Mouse (Mus musculus) midbrain, embryonic 11.5 days (tissue): ENCODE measurements around the gene Mnd1. TPM values are rescaled to one million over a fixed set of nuclear protein-coding genes. Genes with fewer than 3 reads are reported as not detected.

Experiments used
- ATAC-seq: fragments of 200-750 bp; cut with Nextera tagmentation; 2 replicates; pipeline ENCODE4 v1.8.0; 2017; ENCODE audit warnings: moderate TSS enrichment, moderate library complexity; ENCODE audit not compliant: low FRiP score
- DNase-seq: peaks from one replicate; pipeline ENCODE4 v3.0.0; 2015; ENCODE audit warnings: low spot score; ENCODE audit errors: missing footprints
- H3K27ac ChIP-seq: fragments of 300-500 bp; sonication (generic); 2 replicates; pipeline ENCODE4 v1.5.1; 2014; ENCODE audit warnings: low read depth, low read length
- H3K27me3 ChIP-seq: fragments of 300-500 bp; sonication (generic); 2 replicates; pipeline ENCODE4 v1.6.1; 2014; ENCODE audit warnings: mild to moderate bottlenecking, low read length, moderate library complexity, mixed read lengths; ENCODE audit not compliant: control insufficient read depth, insufficient read depth
- H3K36me3 ChIP-seq: fragments of 300-500 bp; sonication (generic); 2 replicates; pipeline ENCODE4 v1.6.1; 2014; ENCODE audit warnings: mild to moderate bottlenecking, low read length, moderate library complexity, mixed read lengths; ENCODE audit not compliant: control insufficient read depth, insufficient read depth
- H3K4me1 ChIP-seq: fragments of 300-500 bp; sonication (generic); 2 replicates; pipeline ENCODE4 v1.6.1; 2014; ENCODE audit warnings: low read length; ENCODE audit not compliant: control insufficient read depth, insufficient read depth
- H3K4me2 ChIP-seq: fragments of 300-500 bp; sonication (generic); 2 replicates; pipeline ENCODE4 v1.6.1; 2014; ENCODE audit warnings: mild to moderate bottlenecking, moderate library complexity
- H3K4me3 ChIP-seq: fragments of 300-500 bp; sonication (generic); 2 replicates; pipeline ENCODE4 v1.5.1; 2014; ENCODE audit warnings: low read depth, low read length
- H3K9ac ChIP-seq: fragments of 300-500 bp; sonication (generic); 2 replicates; pipeline ENCODE4 v1.6.1; 2014; ENCODE audit warnings: low read length
- H3K9me3 ChIP-seq: fragments of 300-500 bp; sonication (generic); 2 replicates; pipeline ENCODE4 v1.6.1; 2016; ENCODE audit warnings: low read length; ENCODE audit not compliant: control insufficient read depth
- WGBS: fragments of 180-500 bp; shearing (Covaris S2); extraction: QIAGEN DNeasy Blood & Tissue Kit; methylation state at CpG from one replicate; pipeline ENCODE4 v1.1.7; 2014; 5-methylcytosine and 5-hydroxymethylcytosine counted together
- polyA plus RNA-seq: library from polyadenylated mRNA; unstranded; fragments of >200 nt; fragmentation: Nextera tagmentation; extraction: Ambion mirVana; gene quantifications from 2 replicates; pipeline ENCODE4 v1.2.1, GENCODE M21; 2014

Gene Mnd1
- polyA plus RNA-seq, 1 experiment from 2014 or later, result 10.8 TPM

DNA sequence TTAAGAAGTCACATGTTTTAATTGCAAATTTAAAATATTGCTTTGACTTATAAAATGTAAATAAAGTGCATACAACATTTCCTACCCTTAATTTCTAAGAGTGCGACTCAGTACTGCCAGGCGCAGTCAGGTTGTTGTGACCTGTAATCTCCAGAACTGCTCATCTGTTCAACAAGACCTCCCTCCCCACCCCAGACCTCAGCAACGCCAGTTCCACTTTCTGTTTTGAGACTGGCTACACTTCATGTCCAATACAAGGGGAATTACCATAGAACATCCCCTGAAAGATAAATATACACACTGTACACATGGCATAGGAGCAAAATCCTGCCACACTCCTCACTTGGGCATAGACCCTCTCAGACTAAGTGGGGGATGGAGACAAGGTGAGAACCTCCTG lies 28.9 kb downstream of the Mnd1 start:
- no peak overlapping the region for H3K4me2 ChIP-seq
- no peaks in the 10 kb centered on the region for H3K27me3 ChIP-seq
- DNase-seq (no peak), ATAC-seq (no peak)
- no peaks in the 10 kb centered on the region for H3K4me1 ChIP-seq
- no peak overlapping the region for H3K27ac ChIP-seq
- H3K36me3 ChIP-seq, result no peaks in the 10 kb centered on the region
- H3K4me3 ChIP-seq, result no peak overlapping the region
- H3K9me3 ChIP-seq, result no peaks in the 10 kb centered on the region
- H3K9ac ChIP-seq, result no peak overlapping the region
- WGBS, result 87% methylated on average over 3 of the region's 3 CpGs

DNA sequence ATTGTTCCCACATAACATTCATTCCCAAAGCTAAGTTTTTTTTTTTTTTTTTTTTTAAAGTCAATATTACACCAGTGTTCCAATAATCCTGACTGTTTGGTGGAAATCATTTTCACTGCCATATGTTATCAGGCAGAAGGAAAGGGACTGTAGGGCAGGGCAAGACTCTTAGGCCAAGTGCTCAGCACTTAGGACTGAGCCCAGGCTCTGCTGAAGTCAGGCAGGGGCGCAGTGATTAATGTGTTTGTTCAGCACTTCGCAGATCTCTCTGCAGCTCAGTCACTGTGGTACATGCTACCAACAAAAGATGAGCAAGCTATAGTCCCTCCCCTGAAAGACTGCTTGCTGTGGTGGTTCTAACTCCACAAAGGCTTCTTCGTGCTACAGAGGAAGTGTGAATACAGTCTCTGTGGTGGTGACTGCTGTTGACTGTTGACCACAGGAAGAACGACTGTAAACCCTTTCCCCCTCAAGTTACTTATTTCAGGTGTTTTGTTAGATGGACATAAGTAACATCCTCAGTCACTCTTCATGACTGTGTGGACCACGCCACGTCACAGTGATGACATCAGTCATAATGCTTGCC lies 29.8 kb downstream of the Mnd1 start:
- 73% methylated on average over 6 of the region's 6 CpGs for WGBS

DNA sequence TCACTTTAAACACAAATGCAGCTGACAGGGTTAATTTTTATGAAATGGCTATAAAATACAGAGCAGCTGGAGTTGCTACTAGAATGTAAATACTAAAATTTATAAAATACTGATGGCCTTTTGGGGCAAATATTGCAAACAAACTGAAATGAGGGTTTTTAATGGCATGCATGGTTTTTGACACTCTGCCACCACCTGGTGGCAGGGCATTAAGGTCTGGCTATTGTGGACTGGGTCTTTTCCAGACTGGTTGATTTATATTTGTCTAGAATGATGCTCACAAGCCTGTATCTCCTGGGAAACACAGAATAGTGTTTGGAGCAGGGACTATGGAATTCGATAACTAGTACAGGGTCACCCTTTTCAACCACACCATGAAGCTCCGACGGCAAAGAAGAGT lies 32.1 kb downstream of the Mnd1 start:
- 85% methylated on average over 3 of the region's 3 CpGs for WGBS
- H3K9ac ChIP-seq, result no peak overlapping the region
- H3K9me3 ChIP-seq, result no peaks in the 10 kb centered on the region
- no peak overlapping the region for H3K27ac ChIP-seq
- no peaks in the 10 kb centered on the region for H3K27me3 ChIP-seq
- DNase-seq (no peak), ATAC-seq (no peak)
- H3K4me2 ChIP-seq, result no peak overlapping the region
- H3K36me3 ChIP-seq, result no peaks in the 10 kb centered on the region
- H3K4me1 ChIP-seq, result no peaks in the 10 kb centered on the region
- H3K4me3 ChIP-seq, result no peak overlapping the region

More for the DNA sequence above, 29.8 kb downstream of the Mnd1 start:
- Histone ChIP-seq H3K9me3 (no peaks in the 10 kb centered on the region), H3K27me3 (no peaks in the 10 kb centered on the region), H3K9ac (no peak overlapping the region), H3K4me3 (no peak overlapping the region), H3K36me3 (no peaks in the 10 kb centered on the region), H3K27ac (no peak overlapping the region), H3K4me1 (no peaks in the 10 kb centered on the region), H3K4me2 (no peak overlapping the region)
- DNase-seq, result no peak
- no peak for ATAC-seq

- ATAC-seq, result no peak
- DNase-seq, result no peak
- H3K4me1 ChIP-seq, result no peaks in the 10 kb centered on the region
- no peak overlapping the region for H3K4me2 ChIP-seq
- no peaks in the 10 kb centered on the region for H3K27me3 ChIP-seq
- H3K4me3 ChIP-seq, result no peak overlapping the region
- no peaks in the 10 kb centered on the region for H3K9me3 ChIP-seq
- H3K9ac ChIP-seq, result no peak overlapping the region
- 80% methylated on average over 7 of the region's 7 CpGs for whole genome bisulfite sequencing
- no peak overlapping the region for H3K27ac ChIP-seq
- no peaks in the 10 kb centered on the region for H3K36me3 ChIP-seq
Measured at GRCm38 (mm10) chr3:84118718-84119117, 36.9 kb downstream of the Mnd1 start.

DNA sequence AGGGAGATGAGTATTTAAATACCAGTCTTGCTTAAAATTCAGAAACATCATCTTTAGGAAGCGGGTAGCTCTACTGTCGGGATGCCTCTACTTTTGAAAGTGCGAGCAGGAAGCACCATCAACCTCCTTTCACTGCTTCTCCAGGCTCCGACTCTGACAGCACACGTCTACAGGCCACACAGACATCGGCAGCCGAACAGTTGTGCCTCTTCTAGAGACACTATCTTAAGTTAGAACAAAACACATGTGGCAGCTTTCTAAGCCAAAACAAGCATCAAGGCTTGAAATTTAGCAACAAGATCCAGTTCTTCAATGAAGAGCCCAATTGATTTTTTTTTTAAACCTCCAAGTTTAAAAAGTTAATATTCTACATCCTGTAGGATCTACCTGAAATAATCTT lies 37.4 kb downstream of the Mnd1 start:
- Histone ChIP-seq H3K36me3 (no peaks in the 10 kb centered on the region), H3K9me3 (no peaks in the 10 kb centered on the region), H3K4me3 (no peak overlapping the region), H3K27ac (no peak overlapping the region), H3K4me2 (no peak overlapping the region), H3K9ac (no peak overlapping the region), H3K4me1 (no peaks in the 10 kb centered on the region), H3K27me3 (no peaks in the 10 kb centered on the region)
- no peak for DNase-seq
- 91% methylated on average over 7 of the region's 7 CpGs for WGBS
- no peak for ATAC-seq

DNA sequence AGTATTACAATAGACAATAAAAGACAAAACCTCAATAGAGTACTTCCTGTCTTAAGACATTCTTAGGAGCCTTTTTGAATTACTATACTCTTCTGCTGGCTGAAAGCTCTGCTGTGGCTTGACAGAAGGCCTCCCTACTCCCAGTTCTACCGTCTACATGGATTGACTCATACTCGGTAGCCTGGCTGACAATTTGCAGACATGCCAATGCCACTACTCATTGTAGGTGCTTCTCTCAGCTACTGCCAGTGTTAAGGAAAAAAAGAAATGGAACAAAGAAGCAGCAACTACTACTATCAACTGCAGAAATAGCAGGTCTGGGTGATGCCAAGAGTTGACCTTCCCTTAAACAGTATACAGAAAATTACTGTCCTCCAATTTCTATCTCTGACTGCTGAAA lies 47.0 kb downstream of the Mnd1 start:
- DNase-seq, result no peak

GRCm38 (mm10) chr3:84106106-84106505 lies 49.5 kb downstream of the Mnd1 start:
- no peak for ATAC-seq

More for the DNA sequence above, 47.0 kb downstream of the Mnd1 start:
- WGBS, result 86% methylated on average over 2 of the region's 2 CpGs
- Histone ChIP-seq H3K4me2 (no peak overlapping the region), H3K4me1 (no peaks in the 10 kb centered on the region), H3K36me3 (no peaks in the 10 kb centered on the region), H3K4me3 (no peak overlapping the region), H3K9ac (no peak overlapping the region), H3K9me3 (no peaks in the 10 kb centered on the region), H3K27ac (no peak overlapping the region), H3K27me3 (no peaks in the 10 kb centered on the region)
- no peak for ATAC-seq

GRCm38 (mm10) chr3:84103536-84103935 lies 52.0 kb downstream of the Mnd1 start:
- Histone ChIP-seq H3K36me3 (no peaks in the 10 kb centered on the region), H3K4me1 (no peaks in the 10 kb centered on the region), H3K4me3 (no peak overlapping the region), H3K9ac (no peak overlapping the region), H3K27ac (no peak overlapping the region), H3K4me2 (no peak overlapping the region), H3K9me3 (no peaks in the 10 kb centered on the region), H3K27me3 (no peaks in the 10 kb centered on the region)
- no peak for DNase-seq
- no peak for ATAC-seq
- WGBS, result 89% methylated on average over 2 of the region's 2 CpGs

More at GRCm38 (mm10) chr3:84106106-84106505, 49.5 kb downstream of the Mnd1 start:
- H3K4me3 ChIP-seq, result no peak overlapping the region
- no peaks in the 10 kb centered on the region for H3K9me3 ChIP-seq
- no peaks in the 10 kb centered on the region for H3K4me1 ChIP-seq
- WGBS, result 84% methylated on average over 2 of the region's 2 CpGs
- no peak overlapping the region for H3K9ac ChIP-seq
- H3K27me3 ChIP-seq, result no peaks in the 10 kb centered on the region
- H3K27ac ChIP-seq, result no peak overlapping the region
- no peak for DNase-seq
- H3K4me2 ChIP-seq, result no peak overlapping the region
- H3K36me3 ChIP-seq, result no peaks in the 10 kb centered on the region

DNA sequence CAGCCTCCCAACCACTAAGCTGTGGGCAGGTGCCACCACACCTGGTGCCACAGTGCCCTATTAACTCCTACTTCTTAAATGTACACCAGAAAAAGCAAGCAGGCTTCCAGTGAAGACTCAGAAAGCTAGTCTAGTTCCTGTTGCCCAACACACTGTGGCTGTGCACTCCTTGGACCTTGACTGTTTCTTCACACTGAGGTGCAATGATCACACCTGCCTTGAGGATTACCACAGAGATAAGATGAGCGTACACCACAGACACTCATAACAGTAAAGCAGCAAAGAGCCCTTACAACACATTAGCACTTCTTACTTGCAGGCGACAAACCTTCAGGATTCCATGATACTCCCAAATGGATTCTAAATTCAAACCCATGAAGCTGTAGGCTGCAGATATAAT lies 62.7 kb downstream of the Mnd1 start:
- Histone ChIP-seq H3K27ac (no peak overlapping the region), H3K9me3 (no peaks in the 10 kb centered on the region), H3K9ac (no peak overlapping the region), H3K4me1 (no peaks in the 10 kb centered on the region), H3K4me2 (no peak overlapping the region), H3K36me3 (no peaks in the 10 kb centered on the region), H3K27me3 (no peaks in the 10 kb centered on the region; the same call in 1 of the 2 replicates), H3K4me3 (no peak overlapping the region)
- DNase-seq (no peak), ATAC-seq (no peak)
- WGBS, result 95% methylated on average over 2 of the region's 2 CpGs
